Mouse (Mus musculus): ENCODE measurements around the gene Zfp692. TPM values are rescaled to one million over a fixed set of nuclear protein-coding genes. Genes with fewer than 3 reads are reported as not detected.

Gene Zfp692
- total and polyA plus RNA-seq, 2 experiments from 2014 or later: 19.7 to 27.8 TPM

- H3K9me3 ChIP-seq (ENCODE audit: low read length): no peaks in the 10 kb centered on the region
- DNase-seq (ENCODE audit: low spot score) (peak; percentile 45), ATAC-seq (peak; percentile 64)
- H3K27ac ChIP-seq: peak overlapping the region; percentile 79
- H3K4me2 ChIP-seq (ENCODE audit: low read depth, low read length): peak overlapping the region; percentile 68
- peaks cover 5% of the 10 kb centered on the region; the same call in 1 of the 2 replicates for H3K36me3 ChIP-seq (ENCODE audit: insufficient read depth, low read length)
- H3K4me1 ChIP-seq (ENCODE audit: insufficient read depth, low read length): peaks cover 14% of the 10 kb centered on the region
- H3K4me3 ChIP-seq (ENCODE audit: low read length): peak overlapping the region; percentile 38
- peak overlapping the region; percentile 57 for H3K9ac ChIP-seq (replicated peaks; ENCODE audit: low read length)
- peak; percentile 43 for TF ChIP-seq CTCF (IDR thresholded peaks at IDR 0.05; ENCODE audit: low read depth)
- H3K27me3 ChIP-seq (ENCODE audit: insufficient read depth, low read length): no peaks in the 10 kb centered on the region
- under 1% methylated on average over 42 of the region's 42 CpGs for WGBS
Observed at GRCm38 (mm10) chr11:58307411-58308080, 677 bp downstream of the Zfp692 start.

DNA sequence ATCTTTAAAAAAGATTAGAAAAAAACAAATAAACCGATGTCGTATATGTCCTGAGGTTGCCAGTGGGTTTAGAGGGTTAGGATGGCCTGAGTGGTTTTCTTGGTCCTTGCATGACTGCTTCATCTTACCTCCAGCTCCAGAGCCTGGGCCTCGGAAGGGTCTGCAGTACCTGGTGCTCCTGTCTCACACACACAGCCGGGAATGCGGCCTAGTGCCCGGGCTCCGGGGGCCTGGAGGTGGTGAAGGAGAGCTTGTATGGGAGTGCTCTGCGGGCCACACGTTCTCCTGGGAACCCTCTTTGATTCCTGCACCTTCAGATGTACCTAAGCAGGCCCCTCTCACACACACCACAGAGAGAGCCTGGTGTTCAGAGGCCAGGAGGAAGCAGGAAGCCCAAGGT lies 1.8 kb downstream of the Zfp692 start:
- Histone ChIP-seq H3K27ac (no peak overlapping the region), H3K4me3 (ENCODE audit: low read length) (no peak overlapping the region), H3K4me1 (ENCODE audit: insufficient read depth, low read length) (peaks cover 12% of the 10 kb centered on the region), H3K9me3 (ENCODE audit: low read length) (no peaks in the 10 kb centered on the region), H3K36me3 (ENCODE audit: insufficient read depth, low read length) (peaks cover 5% of the 10 kb centered on the region; the same call in 1 of the 2 replicates), H3K4me2 (ENCODE audit: low read depth, low read length) (no peak overlapping the region), H3K27me3 (ENCODE audit: insufficient read depth, low read length) (no peaks in the 10 kb centered on the region), H3K9ac (replicated peaks; ENCODE audit: low read length) (no peak overlapping the region)
- DNase-seq (ENCODE audit: low spot score) (no peak), ATAC-seq (no peak)
- 94% methylated on average over 9 of the region's 9 CpGs for WGBS
- TF ChIP-seq CTCF (IDR thresholded peaks at IDR 0.05; ENCODE audit: low read depth): no peak

- Histone ChIP-seq H3K4me3 (ENCODE audit: low read length) (no peak overlapping the region), H3K36me3 (ENCODE audit: insufficient read depth, low read length) (peaks cover 9% of the 10 kb centered on the region; the same call in 1 of the 2 replicates), H3K9ac (replicated peaks; ENCODE audit: low read length) (no peak overlapping the region), H3K27me3 (ENCODE audit: insufficient read depth, low read length) (no peaks in the 10 kb centered on the region), H3K27ac (peak overlapping the region; percentile 36; the same call in 1 of the 2 replicates), H3K4me1 (ENCODE audit: insufficient read depth, low read length) (no peaks in the 10 kb centered on the region), H3K9me3 (ENCODE audit: low read length) (no peaks in the 10 kb centered on the region), H3K4me2 (ENCODE audit: low read depth, low read length) (no peak overlapping the region)
- TF ChIP-seq CTCF (IDR thresholded peaks at IDR 0.05; ENCODE audit: low read depth): no peak
- ATAC-seq (0 out of 2 replicates have a peak, but pooled peaks have one; percentile 6), DNase-seq (ENCODE audit: low spot score) (peak; percentile 63)
- 57% methylated on average over 6 of the region's 6 CpGs for WGBS
Observed at GRCm38 (mm10) chr11:58314069-58314468, 7.2 kb downstream of the Zfp692 start.

DNA sequence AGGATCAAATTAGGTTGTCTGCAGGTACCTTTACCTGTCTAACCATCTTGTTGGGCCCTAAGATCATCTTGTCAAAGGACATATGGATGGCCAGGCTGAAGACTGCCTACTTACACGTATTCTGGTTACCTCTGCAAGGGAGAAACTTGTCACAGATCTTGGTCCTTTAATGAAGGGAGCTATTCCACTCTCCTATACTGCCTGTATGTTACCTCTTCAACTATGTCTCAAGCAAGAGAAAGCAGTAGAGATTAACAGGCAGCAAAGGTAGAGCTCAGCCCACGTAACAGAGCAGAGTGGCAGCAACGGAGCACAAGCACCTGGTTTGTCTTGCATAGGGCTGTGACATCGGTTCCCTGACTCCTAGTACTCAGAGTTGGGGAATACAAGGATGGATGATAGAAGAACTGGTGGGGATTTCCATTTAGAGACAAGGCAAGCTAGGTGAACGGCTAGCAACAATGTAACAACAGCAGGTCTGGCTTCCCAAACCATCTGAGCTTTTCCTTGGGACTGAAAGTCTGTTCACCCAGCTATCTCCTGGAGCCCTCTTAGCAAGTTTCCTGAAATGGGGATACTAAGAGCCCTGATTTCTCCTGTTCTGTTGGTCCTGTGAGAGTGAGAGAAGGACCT lies 8.8 kb downstream of the Zfp692 start:
- ATAC-seq (no peak), DNase-seq (ENCODE audit: low spot score) (no peak)
- Histone ChIP-seq H3K9ac (replicated peaks; ENCODE audit: low read length) (no peak overlapping the region), H3K4me3 (ENCODE audit: low read length) (no peak overlapping the region), H3K27ac (no peak overlapping the region), H3K4me2 (ENCODE audit: low read depth, low read length) (no peak overlapping the region), H3K4me1 (ENCODE audit: insufficient read depth, low read length) (no peaks in the 10 kb centered on the region), H3K36me3 (ENCODE audit: insufficient read depth, low read length) (peaks cover 7% of the 10 kb centered on the region; the same call in 1 of the 2 replicates), H3K27me3 (ENCODE audit: insufficient read depth, low read length) (no peaks in the 10 kb centered on the region), H3K9me3 (ENCODE audit: low read length) (no peaks in the 10 kb centered on the region)
- TF ChIP-seq CTCF (IDR thresholded peaks at IDR 0.05; ENCODE audit: low read depth): no peak
- 98% methylated on average over 5 of the region's 5 CpGs for WGBS

GRCm38 (mm10) chr11:58316344-58316743 lies 9.5 kb downstream of the Zfp692 start:
- ATAC-seq (peak; percentile 41; the same call in 1 of the 2 replicates), DNase-seq (ENCODE audit: low spot score) (no peak)
- Histone ChIP-seq H3K4me2 (ENCODE audit: low read depth, low read length) (no peak overlapping the region), H3K4me1 (ENCODE audit: insufficient read depth, low read length) (no peaks in the 10 kb centered on the region), H3K9ac (replicated peaks; ENCODE audit: low read length) (no peak overlapping the region), H3K27me3 (ENCODE audit: insufficient read depth, low read length) (no peaks in the 10 kb centered on the region), H3K4me3 (ENCODE audit: low read length) (no peak overlapping the region), H3K36me3 (ENCODE audit: insufficient read depth, low read length) (peaks cover 7% of the 10 kb centered on the region; the same call in 1 of the 2 replicates), H3K9me3 (ENCODE audit: low read length) (no peaks in the 10 kb centered on the region), H3K27ac (no peak overlapping the region)
- 87% methylated on average over 17 of the region's 17 CpGs for WGBS
- no peak for TF ChIP-seq CTCF (IDR thresholded peaks at IDR 0.05; ENCODE audit: low read depth)

DNA sequence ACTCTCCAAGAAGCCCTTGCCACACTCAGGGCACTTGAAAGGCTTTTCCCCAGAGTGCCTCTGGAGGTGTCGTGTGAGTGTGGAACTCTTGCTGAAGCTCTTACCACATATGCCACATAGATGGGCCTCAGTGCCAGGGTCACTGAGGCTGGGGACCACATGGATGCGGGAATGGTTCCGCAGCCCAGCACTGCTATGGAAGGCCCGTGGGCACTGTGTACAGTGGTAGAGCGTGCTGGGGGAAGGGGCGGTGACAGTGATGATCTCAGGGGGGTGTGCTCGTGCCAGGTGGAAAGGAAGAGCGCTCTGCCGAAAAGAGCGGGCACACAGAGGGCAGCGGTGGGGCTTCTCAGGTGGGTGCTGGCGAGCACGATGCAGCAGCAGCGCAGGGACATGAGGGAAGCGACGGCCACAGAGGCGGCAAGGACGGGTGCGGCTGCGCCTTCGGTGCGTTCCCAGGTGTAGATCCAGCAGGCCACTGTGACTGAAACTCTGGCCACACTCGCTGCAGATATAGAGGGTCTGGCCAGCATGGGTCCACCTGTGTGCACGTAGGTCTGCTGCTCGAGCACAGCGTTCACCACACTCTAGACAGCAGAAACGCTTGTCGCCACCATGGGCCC lies 10.0 kb downstream of the Zfp692 start:
- H3K4me1 ChIP-seq (ENCODE audit: insufficient read depth, low read length): peaks cover 3% of the 10 kb centered on the region; the same call in 1 of the 2 replicates
- DNase-seq (ENCODE audit: low spot score) (no peak), ATAC-seq (peak; percentile 57; the same call in 1 of the 2 replicates)
- no peak overlapping the region for H3K27ac ChIP-seq
- H3K4me2 ChIP-seq (ENCODE audit: low read depth, low read length): no peak overlapping the region
- 78% methylated on average over 28 of the region's 28 CpGs for WGBS
- no peak overlapping the region for H3K4me3 ChIP-seq (ENCODE audit: low read length)
- H3K27me3 ChIP-seq (ENCODE audit: insufficient read depth, low read length): no peaks in the 10 kb centered on the region
- H3K36me3 ChIP-seq (ENCODE audit: insufficient read depth, low read length): peaks cover 7% of the 10 kb centered on the region; the same call in 1 of the 2 replicates
- H3K9me3 ChIP-seq (ENCODE audit: low read length): no peaks in the 10 kb centered on the region
- no peak for TF ChIP-seq CTCF (IDR thresholded peaks at IDR 0.05; ENCODE audit: low read depth)
- no peak overlapping the region for H3K9ac ChIP-seq (replicated peaks; ENCODE audit: low read length)
